Mouse (Mus musculus): ENCODE results near the gene 4921507P07Rik.
"Not testable (repeated sequence)": the region's sequence is repeated elsewhere in the genome, so short reads cannot be mapped to it uniquely, and the experiment has no call there.

4921507P07Rik gene

DNA sequence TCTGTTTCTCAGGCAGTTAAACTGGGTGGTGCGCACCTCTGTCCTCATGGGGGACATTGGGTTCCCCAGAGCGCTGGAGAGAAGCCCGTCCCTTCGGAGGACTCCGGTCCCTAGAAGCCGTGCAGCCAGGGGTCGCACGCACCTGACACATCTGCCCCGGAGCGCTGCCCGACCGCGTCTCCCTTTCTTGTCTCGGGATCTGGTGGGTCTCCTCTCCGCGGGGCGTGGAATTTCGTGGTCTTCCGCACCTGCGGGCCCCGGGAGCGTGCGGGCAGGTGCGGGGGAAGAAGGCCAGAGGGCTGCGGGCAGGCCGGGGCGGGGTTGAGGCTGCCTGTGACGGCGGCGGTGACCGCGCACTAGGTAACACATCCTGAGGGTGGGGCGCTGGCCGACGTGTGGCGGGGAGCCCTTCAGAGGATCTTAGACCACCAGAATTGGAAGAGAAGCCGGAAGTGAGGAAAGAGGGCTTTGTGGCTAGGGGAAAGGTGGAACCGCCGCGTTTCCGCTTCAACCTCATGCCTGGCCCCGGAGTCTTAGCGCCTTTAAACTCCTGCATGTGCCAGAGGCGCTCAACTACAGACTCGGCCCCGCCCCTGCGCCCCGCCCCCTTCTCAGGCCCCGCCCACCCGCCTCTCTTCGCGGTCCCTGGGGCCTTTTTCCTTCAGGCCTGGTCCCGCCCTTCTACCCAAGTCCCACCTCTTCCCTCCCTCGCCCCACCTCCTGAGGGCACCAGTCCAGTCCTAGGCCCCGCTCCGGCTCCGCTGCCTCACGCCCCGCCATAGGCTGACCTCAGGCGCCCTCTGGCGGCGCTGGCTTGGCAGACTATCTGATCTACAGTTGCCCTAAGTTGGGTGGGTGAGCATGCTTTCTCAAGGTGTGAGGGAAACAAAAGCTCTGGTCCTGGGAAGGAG lies at the start of gene 4921507P07Rik:
Gene 4921507P07Rik, minus strand, starts transcription at position 332 of the 911 bp plus-strand sequence.
- DNase-seq (ENCODE audit: low spot score in 2 of 2): peak; percentile 93

- no peak for DNase-seq (ENCODE audit: low spot score in 2 of 2)
Measured at GRCm38 (mm10) chr6:50644701-50645100, 48.3 kb upstream of the 4921507P07Rik start.

- DNase-seq (ENCODE audit: low spot score in 2 of 2): no peak
Measured at GRCm38 (mm10) chr6:50641898-50642297, 45.5 kb upstream of the 4921507P07Rik start.

- peak in 1 of 2 experiments; percentile 20 for DNase-seq (ENCODE audit: low spot score in 2 of 2)
Measured at GRCm38 (mm10) chr6:50640377-50640776, 43.9 kb upstream of the 4921507P07Rik start.

GRCm38 (mm10) chr6:50639656-50640055 lies 43.2 kb upstream of the 4921507P07Rik start:
- no peak for DNase-seq (ENCODE audit: low spot score in 2 of 2)

GRCm38 (mm10) chr6:50626170-50626569 lies 29.7 kb upstream of the 4921507P07Rik start:
- not testable (repeated sequence) for DNase-seq (ENCODE audit: low spot score in 2 of 2)

GRCm38 (mm10) chr6:50618273-50618672 lies 21.8 kb upstream of the 4921507P07Rik start:
- not testable (repeated sequence) for DNase-seq (ENCODE audit: low spot score in 2 of 2)

DNA sequence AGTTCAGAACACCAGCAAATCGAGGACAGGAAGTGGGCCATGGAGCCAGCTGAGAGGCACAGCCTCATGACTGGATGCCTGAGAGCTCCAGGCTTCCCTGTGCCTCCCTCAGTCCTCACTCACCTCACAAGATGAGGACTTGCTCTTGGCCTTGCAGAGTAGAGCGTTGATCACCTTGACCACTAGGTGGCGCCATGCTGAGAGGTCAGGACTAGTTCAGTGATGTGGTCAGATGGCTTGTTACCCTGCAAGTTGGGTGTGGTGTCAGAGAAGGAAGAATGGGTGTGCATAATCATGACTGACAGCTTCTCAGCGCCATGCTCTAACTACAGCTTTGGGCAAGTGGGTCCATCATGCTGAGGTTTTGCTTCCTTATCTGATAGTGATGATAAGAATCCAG lies 5.2 kb upstream of the 4921507P07Rik start:
- peak; percentile 22 to 58 for DNase-seq (ENCODE audit: low spot score in 2 of 2)

DNA sequence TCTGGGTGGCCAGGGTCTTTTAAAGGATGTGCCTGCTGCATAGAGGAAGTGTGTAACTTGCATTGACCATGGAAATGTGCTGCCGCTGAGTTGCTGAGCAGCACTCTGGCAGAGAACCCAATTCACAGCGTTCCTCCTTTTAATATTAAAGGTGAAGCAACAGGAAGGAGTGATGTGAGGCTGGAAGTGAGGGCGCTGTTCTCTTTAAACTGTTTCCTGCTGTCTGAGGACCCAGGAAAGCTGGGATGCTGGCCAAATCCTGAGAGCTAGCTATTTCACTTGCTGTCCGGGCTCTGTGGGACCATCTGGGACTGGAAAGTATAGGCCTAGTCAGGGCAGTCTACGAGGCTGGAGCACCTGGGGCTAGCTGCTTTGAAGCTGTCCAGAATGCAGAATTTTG lies 2.1 kb upstream of the 4921507P07Rik start:
- no peak for DNase-seq (ENCODE audit: low spot score in 2 of 2)

GRCm38 (mm10) chr6:50594372-50594771 lies 2.1 kb downstream of the 4921507P07Rik start:
- no peak for DNase-seq (ENCODE audit: low spot score in 2 of 2)

DNA sequence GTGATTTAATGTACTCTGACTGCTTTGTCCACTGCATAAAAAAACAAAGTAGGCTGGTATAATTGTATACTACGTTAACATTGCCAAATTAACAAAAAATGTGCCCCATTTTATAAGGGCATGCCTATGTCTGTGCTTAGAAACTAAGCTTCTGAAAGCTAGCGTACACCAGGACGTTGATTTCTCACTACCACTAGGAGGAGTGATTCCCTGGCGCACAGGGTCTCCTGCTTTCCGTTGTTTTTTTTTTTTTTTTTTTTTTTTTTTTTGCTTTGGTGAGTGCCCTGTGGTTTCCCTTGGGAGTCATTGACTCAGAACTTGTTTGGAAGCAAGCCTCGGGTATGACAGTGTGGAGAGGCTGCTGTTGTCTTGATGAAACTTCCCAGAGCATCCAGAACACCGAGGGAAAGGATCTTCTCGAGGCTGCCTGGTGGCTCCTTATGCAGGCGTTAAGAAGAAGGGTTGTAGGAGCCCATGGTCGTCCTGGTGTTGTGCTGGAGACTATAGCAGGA lies 3.0 kb downstream of the 4921507P07Rik start:
- DNase-seq (ENCODE audit: low spot score in 2 of 2): no peak

- no peak for DNase-seq (ENCODE audit: low spot score in 2 of 2)
Measured at GRCm38 (mm10) chr6:50590234-50590633, 6.2 kb downstream of the 4921507P07Rik start.

GRCm38 (mm10) chr6:50588251-50588650 lies 8.2 kb downstream of the 4921507P07Rik start:
- DNase-seq (ENCODE audit: low spot score in 2 of 2): peak; percentile 26 to 74

GRCm38 (mm10) chr6:50587412-50587811 lies 9.0 kb downstream of the 4921507P07Rik start:
- DNase-seq (ENCODE audit: low spot score in 2 of 2): no peak

DNA sequence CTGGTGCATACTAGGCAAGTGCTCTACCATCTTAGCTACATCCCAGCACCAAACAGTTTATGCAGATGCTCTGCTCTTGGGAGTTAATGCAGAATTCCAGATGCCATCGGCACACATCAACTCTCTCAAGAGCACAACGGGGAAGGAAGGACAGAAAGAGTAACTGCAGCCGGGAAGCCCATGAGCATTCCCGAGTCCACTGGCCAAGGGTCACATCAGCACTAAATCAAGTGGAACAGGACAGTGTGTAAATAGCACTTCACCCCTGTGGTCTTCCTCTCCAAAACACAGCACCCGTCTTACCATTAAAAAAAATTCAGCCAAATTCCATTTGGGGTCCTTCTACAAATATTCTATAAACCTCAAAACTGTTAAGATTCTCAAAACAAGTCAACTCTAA lies 10.1 kb downstream of the 4921507P07Rik start:
- no peak for DNase-seq (ENCODE audit: low spot score in 2 of 2)

- no peak for DNase-seq (ENCODE audit: low spot score in 2 of 2)
Measured at GRCm38 (mm10) chr6:50585733-50586132, 10.7 kb downstream of the 4921507P07Rik start.

- no peak for DNase-seq (ENCODE audit: low spot score in 2 of 2)
Measured at GRCm38 (mm10) chr6:50571661-50572060, 24.8 kb downstream of the 4921507P07Rik start.

DNA sequence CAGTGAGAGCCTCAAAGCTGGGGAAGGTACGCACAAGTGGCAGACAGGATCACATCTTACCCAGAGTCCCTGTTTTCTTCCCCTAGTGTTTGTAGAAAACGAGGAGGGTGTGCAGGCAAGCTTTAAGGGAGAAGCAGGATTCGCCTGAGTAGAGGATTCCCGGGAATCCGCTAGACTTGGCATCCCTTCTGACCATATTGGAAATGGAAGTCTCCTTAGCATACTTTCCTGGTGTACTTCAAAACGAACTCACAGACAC lies 29.5 kb downstream of the 4921507P07Rik start:
- no peak for DNase-seq (ENCODE audit: low spot score in 2 of 2)

DNA sequence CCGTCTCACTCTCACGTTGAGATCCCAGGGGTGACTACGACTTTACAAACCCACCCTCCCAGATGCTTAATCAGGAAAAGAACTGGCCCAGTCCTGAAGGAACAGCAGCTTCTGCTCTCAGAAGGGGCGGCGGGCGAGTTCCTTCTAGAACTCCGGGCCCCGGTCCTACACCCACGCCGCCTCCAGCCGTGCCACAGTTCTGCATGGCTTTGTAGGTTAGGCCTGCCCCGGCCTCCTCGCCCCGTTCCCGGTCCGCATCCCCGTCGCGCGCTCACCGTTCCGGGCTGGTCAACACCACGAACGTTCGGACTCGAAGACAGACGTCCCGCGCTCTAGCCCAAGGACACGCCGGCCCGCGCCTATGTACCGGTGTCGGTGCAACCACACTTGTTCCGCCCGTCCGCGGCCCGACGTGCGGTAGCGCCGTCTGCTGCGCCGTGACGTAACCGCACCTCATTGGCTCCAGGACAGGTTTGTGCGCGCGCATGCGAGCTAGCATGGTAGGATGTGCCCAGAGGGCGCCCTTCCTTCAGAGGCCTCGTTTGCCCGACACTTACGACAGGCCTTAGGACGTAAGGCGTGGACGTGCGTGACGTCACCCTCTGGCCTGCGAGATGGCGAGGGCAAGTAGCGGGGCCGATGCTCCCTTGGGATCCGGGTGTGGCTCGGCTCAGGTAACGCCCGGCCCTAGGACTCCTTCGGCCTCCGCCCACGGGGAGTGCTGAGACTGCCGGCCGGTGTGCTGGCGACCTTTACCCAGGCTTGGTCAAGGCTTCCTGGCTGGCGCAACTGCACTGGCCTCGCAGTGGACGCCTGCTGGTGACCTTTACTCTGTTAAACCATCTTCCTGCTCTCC lies 30.1 kb downstream of the 4921507P07Rik start, which contains the start of gene Cycs:
Gene Cycs, minus strand, starts transcription at position 398 of the 856 bp plus-strand sequence.
- peak; percentile 98 to 99 for DNase-seq (ENCODE audit: low spot score in 2 of 2)

DNA sequence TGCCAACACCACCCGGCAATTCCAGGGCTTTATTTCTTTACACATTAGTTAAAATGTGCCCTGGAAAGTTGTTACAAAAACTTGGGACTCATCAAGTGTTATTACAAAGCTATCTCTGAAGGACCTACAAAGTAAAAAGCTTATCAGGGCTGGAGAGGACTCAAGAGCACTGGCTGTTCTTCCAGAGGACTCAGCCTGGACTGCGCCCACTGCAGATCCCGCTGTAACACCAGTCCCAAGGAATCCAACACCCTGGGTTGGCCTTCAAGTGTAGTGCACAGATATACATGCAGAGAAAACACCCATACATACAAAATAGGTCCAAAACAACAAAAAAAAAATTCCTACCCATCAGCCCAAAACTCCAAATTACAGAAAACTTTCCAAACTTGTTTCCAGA lies 32.8 kb downstream of the 4921507P07Rik start:
- no peak for DNase-seq (ENCODE audit: low spot score in 2 of 2)

DNA sequence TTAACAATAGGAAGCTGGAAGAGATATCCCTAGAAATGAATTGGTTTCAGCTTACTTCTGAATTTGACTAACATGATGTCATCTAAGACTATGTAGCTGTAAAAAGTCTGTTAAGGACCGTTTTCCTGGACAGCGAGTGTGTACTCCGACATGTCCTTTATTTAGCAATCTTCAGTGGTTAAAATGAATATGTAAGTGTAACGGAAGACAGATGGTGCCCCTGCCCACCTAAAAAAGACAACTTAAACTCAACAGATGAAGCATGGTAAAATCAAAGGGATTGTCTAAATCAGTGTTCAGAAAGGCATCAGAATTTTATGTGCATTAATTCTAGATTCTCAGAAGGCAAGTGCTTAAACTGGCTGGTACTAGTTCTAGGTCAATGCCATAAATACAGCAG lies 34.0 kb downstream of the 4921507P07Rik start:
- no peak for DNase-seq (ENCODE audit: low spot score in 2 of 2)

DNA sequence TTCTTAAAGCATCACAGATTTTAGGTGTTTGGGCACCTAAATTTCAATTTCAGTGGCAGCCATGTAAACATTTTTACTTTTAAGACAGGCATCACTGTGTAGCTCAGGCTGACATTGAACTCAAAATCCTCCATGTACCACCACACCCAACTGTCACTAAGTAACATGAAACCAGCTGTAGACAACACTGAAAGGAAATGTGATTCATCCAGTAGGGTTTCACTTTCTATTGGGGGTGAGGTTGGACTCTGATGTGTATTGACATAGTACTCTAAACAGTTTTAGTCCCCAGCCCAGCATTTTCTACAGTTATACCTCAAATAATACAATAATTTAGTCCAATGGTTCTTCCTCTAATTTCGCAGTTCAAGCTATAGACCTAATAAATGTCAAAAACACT lies 35.7 kb downstream of the 4921507P07Rik start:
- DNase-seq (ENCODE audit: low spot score in 2 of 2): no peak

Data from thymus, postnatal 10 days (tissue).